Mouse (Mus musculus): Measurements from ENCODE around the gene L2hgdh.

- TF ChIP-seq POLR2A (IDR thresholded peaks at IDR 0.05; ENCODE audit: borderline replicate concordance, control insufficient read depth, low read depth, low read length): no peak
- no peak for TF ChIP-seq CTCF (IDR thresholded peaks at IDR 0.05; ENCODE audit: control insufficient read depth, insufficient read depth, low read length)
Observed at GRCm38 (mm10) chr12:69729246-69729645, 4.6 kb upstream of the L2hgdh start.

Measured in bone marrow, adult 2 months (tissue).